In genomic region chr10:80368392-80368791, GRCm38 (mm10) we compare ENCODE assay signal across 20 mouse cellular contexts. TPM values are rescaled to one million over a fixed set of nuclear protein-coding genes. Genes with fewer than 3 reads are reported as not detected.
DNase-seq lines count a peak whose midpoint lies in the region; ATAC-seq lines count a peak whose summit lies in the region.
"Had no signal": no experiment of that assay in that cellular context is flagged by ENCODE, and none has a peak within 500 bp of the region (broad histone marks: within the 10 kb centered on the region; RNA-seq: fewer than 3 reads in every experiment).

No protein-coding gene starts in this region.

- no peak overlapping the region for H3K9ac ChIP-seq in hindbrain, embryonic 16.5 days (ENCODE audit: low read depth, low read length)
- H3K9ac ChIP-seq: forebrain, embryonic 13.5 days; forebrain, postnatal 0 days; heart, embryonic 12.5 days; hindbrain, embryonic 14.5 days had no signal

- H3K36me3 ChIP-seq in hindbrain, embryonic 16.5 days (ENCODE audit: control insufficient read depth, insufficient read depth, low read length) = no peaks in the 10 kb centered on the region
- H3K36me3 ChIP-seq: embryonic facial prominence, embryonic 10.5 days; heart, embryonic 12.5 days; hindbrain, embryonic 10.5 days had no signal

- H3K27me3 ChIP-seq in hindbrain, embryonic 16.5 days (replicated peaks; ENCODE audit: control insufficient read depth, insufficient read depth, low read length) = peaks cover 3% of the 10 kb centered on the region; the same call in 1 of the 2 replicates

- DNase-seq in retina, postnatal 1 day = peak; percentile 23
- DNase-seq in retina, embryonic 14.5 days (ENCODE audit: low spot score) = no peak
- peak; percentile 85 for DNase-seq in R1 (ENCODE audit: low read depth, low spot score)
- no peak for DNase-seq in heart, adult 9 months (ENCODE audit: low spot score in 2 of 2)
- no peak for DNase-seq in adrenal gland, postnatal 25 days
- DNase-seq: adrenal gland, postnatal 10 days; cerebellum, adult 18-20 months; cerebellum, adult 9-11 months; cerebellum, postnatal 36 days; forebrain, postnatal 0 days; gastrocnemius, postnatal 14 days; heart, adult 2 months had no signal

- H3K27ac ChIP-seq in hindbrain, embryonic 16.5 days (ENCODE audit: low read depth, low read length) = no peak overlapping the region
- H3K27ac ChIP-seq: embryonic facial prominence, embryonic 10.5 days; forebrain, embryonic 13.5 days; heart, adult 2 months; hindbrain, embryonic 10.5 days; hindbrain, embryonic 14.5 days had no signal

- WGBS in hindbrain, embryonic 16.5 days = 91% methylated on average over 6 of the region's 6 CpGs

- no peak overlapping the region for H3K4me2 ChIP-seq in hindbrain, embryonic 16.5 days (ENCODE audit: low read length)
- H3K4me2 ChIP-seq: forebrain, embryonic 13.5 days; heart, embryonic 12.5 days; hindbrain, embryonic 14.5 days had no signal

- H3K4me3 ChIP-seq in hindbrain, embryonic 16.5 days (ENCODE audit: low read length) = no peak overlapping the region
- H3K4me3 ChIP-seq: embryonic facial prominence, embryonic 10.5 days; forebrain, embryonic 13.5 days; heart, adult 2 months; heart, embryonic 12.5 days; hindbrain, embryonic 10.5 days had no signal

- peak; percentile 50 for ATAC-seq in megakaryocyte progenitor cell, adult 5-6 weeks (replicated peaks; ENCODE audit: poor library complexity)
- ATAC-seq in hindbrain, embryonic 16.5 days = no peak
- ATAC-seq: forebrain, embryonic 13.5 days; forebrain, postnatal 0 days; Patski had no signal

- peaks cover 10% of the 10 kb centered on the region for H3K4me1 ChIP-seq in hindbrain, embryonic 16.5 days (ENCODE audit: control insufficient read depth, insufficient read depth, low read depth, low read length)

- H3K9me3 ChIP-seq in hindbrain, embryonic 16.5 days (ENCODE audit: control insufficient read depth, low read length) = no peaks in the 10 kb centered on the region
- H3K9me3 ChIP-seq: forebrain, embryonic 13.5 days had no signal

RNA-seq across cellular contexts. Expression of gene Plk5, which starts 12.1 kb away (rescaled TPM):
- not detected in 2 replicates for total RNA-seq in megakaryocyte progenitor cell, adult 5-6 weeks (2015)
- total RNA-seq in megakaryocyte progenitor cell, adult 5-6 weeks (2017) = not detected in 2 replicates
- total RNA-seq in adrenal gland, postnatal 25 days (2021) = 0.15 TPM in 1 of 2 replicates, not detected in the other
- 9.3 and 11.0 TPM in 2 replicates for polyA plus RNA-seq in hindbrain, embryonic 16.5 days (2015; fragmentation: Nextera tagmentation; extraction: Ambion mirVana)
- polyA plus RNA-seq: heart, embryonic 12.5 days had no signal

RNA-seq across cellular contexts. Expression of gene Mex3d, which starts 19.1 kb away (rescaled TPM):
- total RNA-seq in megakaryocyte progenitor cell, adult 5-6 weeks (2015) = 1.9 and 4.3 TPM in 2 replicates
- 2.7 and 7.9 TPM in 2 replicates for total RNA-seq in megakaryocyte progenitor cell, adult 5-6 weeks (2017)
- 18.3 and 21.7 TPM in 2 replicates for total RNA-seq in adrenal gland, postnatal 25 days (2021)
- 9.1 and 9.2 TPM in 2 replicates for polyA plus RNA-seq in hindbrain, embryonic 16.5 days (2015; fragmentation: Nextera tagmentation; extraction: Ambion mirVana)

RNA-seq across cellular contexts. Expression of gene Adamtsl5, which starts 20.2 kb away (rescaled TPM):
- total RNA-seq in megakaryocyte progenitor cell, adult 5-6 weeks (2015) = 0.15 and 0.25 TPM in 2 replicates
- 0.20 and 0.46 TPM in 2 replicates for total RNA-seq in megakaryocyte progenitor cell, adult 5-6 weeks (2017)
- 8.9 and 10.4 TPM in 2 replicates for total RNA-seq in adrenal gland, postnatal 25 days (2021)
- 1.1 and 1.8 TPM in 2 replicates for polyA plus RNA-seq in hindbrain, embryonic 16.5 days (2015; fragmentation: Nextera tagmentation; extraction: Ambion mirVana)

RNA-seq across cellular contexts. Expression of gene Mbd3, which starts 31.0 kb away (rescaled TPM):
- 91.1 and 96.6 TPM in 2 replicates for total RNA-seq in megakaryocyte progenitor cell, adult 5-6 weeks (2015)
- 82.8 and 90.8 TPM in 2 replicates for total RNA-seq in megakaryocyte progenitor cell, adult 5-6 weeks (2017)
- 127 and 139 TPM in 2 replicates for total RNA-seq in adrenal gland, postnatal 25 days (2021)
- 196 and 207 TPM in 2 replicates for polyA plus RNA-seq in hindbrain, embryonic 16.5 days (2015; fragmentation: Nextera tagmentation; extraction: Ambion mirVana)

RNA-seq across cellular contexts. Expression of gene Uqcr11, which starts 38.2 kb away (rescaled TPM):
- total RNA-seq in megakaryocyte progenitor cell, adult 5-6 weeks (2015) = 202 and 210 TPM in 2 replicates
- 184 and 263 TPM in 2 replicates for total RNA-seq in megakaryocyte progenitor cell, adult 5-6 weeks (2017)
- 728 and 779 TPM in 2 replicates for total RNA-seq in adrenal gland, postnatal 25 days (2021)
- polyA plus RNA-seq in hindbrain, embryonic 16.5 days (2015; fragmentation: Nextera tagmentation; extraction: Ambion mirVana) = 704 and 759 TPM in 2 replicates

Comparison
In these comparisons a context has a peak if more than half of its experiments do, and no peak if none do; other contexts are left out.
1. DNase-seq: peak in retina, postnatal 1 day (single experiment) and R1 (single experiment); none in retina, embryonic 14.5 days (single experiment), heart, adult 9 months (0 of 2) and adrenal gland, postnatal 25 days (single experiment).